Mouse (Mus musculus): ENCODE measurements at regions not wholly inside any gene's neighbourhood (a gene's known extent, or its start where the extent isn't known, plus 50 kb on each side); places are given as distances from the start of the nearest gene placed in this dataset.

GRCm38 (mm10) chr3:129386522-129386921 lies 54.0 kb upstream of the Enpep start:
- H3K4me1 ChIP-seq (ENCODE audit: insufficient read depth): no peaks in the 10 kb centered on the region
- H3K9me3 ChIP-seq (ENCODE audit: low read length): no peaks in the 10 kb centered on the region
- H3K36me3 ChIP-seq (ENCODE audit: insufficient read depth): no peaks in the 10 kb centered on the region
- no peak for TF ChIP-seq CTCF (IDR thresholded peaks at IDR 0.05; ENCODE audit: low read depth)
- H3K27me3 ChIP-seq (ENCODE audit: insufficient read depth, low read length): no peaks in the 10 kb centered on the region
- no peak overlapping the region for H3K27ac ChIP-seq (ENCODE audit: low read depth, low read length)
- H3K4me2 ChIP-seq (ENCODE audit: low read depth): no peak overlapping the region
- no peak for ATAC-seq
- no peak overlapping the region for H3K9ac ChIP-seq
- no peak for DNase-seq
- H3K4me3 ChIP-seq (ENCODE audit: low read depth, low read length): no peak overlapping the region
- WGBS: 25% methylated on average over 7 of the region's 7 CpGs

- peak; percentile 77 for ATAC-seq
- 83% methylated on average over 11 of the region's 11 CpGs for WGBS
- TF ChIP-seq CTCF (IDR thresholded peaks at IDR 0.05; ENCODE audit: low read depth): no peak
These were observed 58.0 kb upstream of the Enpep start for GRCm38 (mm10) chr3:129390506-129390905.

DNA sequence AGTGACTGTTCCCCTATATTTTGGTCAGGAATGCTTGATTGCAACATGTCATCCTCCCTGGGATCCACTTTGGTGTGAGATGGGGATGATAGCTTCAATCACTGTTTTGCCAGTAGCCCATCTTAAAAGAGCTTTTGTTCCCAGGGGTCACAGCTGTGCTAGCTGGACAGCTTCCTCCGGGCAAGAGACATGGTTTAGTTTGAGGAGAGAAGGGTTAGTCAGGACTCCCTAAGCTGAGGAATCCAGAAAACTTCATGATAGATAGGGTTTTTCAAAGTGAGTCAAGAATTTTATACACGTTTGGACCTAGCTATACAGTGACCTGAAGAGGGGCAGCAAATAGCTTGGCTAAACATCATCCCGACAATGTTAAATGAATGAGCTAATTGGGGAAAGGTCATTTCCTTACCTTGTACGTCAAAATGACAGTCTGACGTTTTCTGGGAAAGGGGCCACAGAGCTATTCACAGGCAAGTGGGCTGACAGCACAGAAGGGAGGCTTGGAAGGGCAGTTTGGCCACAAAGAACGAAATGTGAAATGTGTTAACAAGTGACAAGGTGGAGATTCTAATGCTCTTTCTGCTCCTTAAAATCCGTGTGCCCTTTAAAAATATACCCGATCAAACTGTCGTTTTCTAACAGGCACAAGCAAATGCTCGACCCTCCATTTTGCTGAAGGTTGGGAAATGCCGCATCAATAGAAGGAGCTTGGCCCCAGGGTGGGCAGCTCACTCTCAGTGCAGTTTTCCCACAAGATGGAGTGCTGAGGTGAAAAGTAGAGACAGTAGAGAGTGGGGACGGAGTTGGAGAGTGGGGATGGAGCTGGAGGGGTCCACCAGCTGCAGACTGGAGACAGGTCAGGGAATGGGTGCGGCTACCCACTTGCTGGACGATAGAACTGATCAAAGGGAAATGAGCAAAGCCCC lies 59.6 kb upstream of the Enpep start:
- no peak overlapping the region for H3K27ac ChIP-seq (ENCODE audit: low read depth, low read length)
- 36% methylated on average over 14 of the region's 14 CpGs for WGBS

More at GRCm38 (mm10) chr3:129390506-129390905, 58.0 kb upstream of the Enpep start:
- H3K27ac ChIP-seq (ENCODE audit: low read depth, low read length): no peak overlapping the region
- H3K4me2 ChIP-seq (ENCODE audit: low read depth): no peak overlapping the region
- H3K4me3 ChIP-seq (ENCODE audit: low read depth, low read length): no peak overlapping the region
- H3K36me3 ChIP-seq (ENCODE audit: insufficient read depth): no peaks in the 10 kb centered on the region
- no peaks in the 10 kb centered on the region for H3K9me3 ChIP-seq (ENCODE audit: low read length)
- no peaks in the 10 kb centered on the region for H3K27me3 ChIP-seq (ENCODE audit: insufficient read depth, low read length)
- no peak for DNase-seq
- no peaks in the 10 kb centered on the region for H3K4me1 ChIP-seq (ENCODE audit: insufficient read depth)
- H3K9ac ChIP-seq: no peak overlapping the region

GRCm38 (mm10) chr3:129392814-129393804 lies 60.6 kb upstream of the Enpep start:
- Histone ChIP-seq H3K4me2 (ENCODE audit: low read depth) (no peak overlapping the region), H3K4me1 (ENCODE audit: insufficient read depth) (no peaks in the 10 kb centered on the region), H3K27me3 (ENCODE audit: insufficient read depth, low read length) (no peaks in the 10 kb centered on the region), H3K4me3 (ENCODE audit: low read depth, low read length) (no peak overlapping the region), H3K9me3 (ENCODE audit: low read length) (no peaks in the 10 kb centered on the region), H3K27ac (ENCODE audit: low read depth, low read length) (no peak overlapping the region), H3K9ac (no peak overlapping the region), H3K36me3 (ENCODE audit: insufficient read depth) (no peaks in the 10 kb centered on the region)
- no peak for DNase-seq
- WGBS: 82% methylated on average over 23 of the region's 23 CpGs
- TF ChIP-seq CTCF (IDR thresholded peaks at IDR 0.05; ENCODE audit: low read depth): no peak
- no peak for ATAC-seq

More for the DNA sequence above, 59.6 kb upstream of the Enpep start:
- no peak for TF ChIP-seq CTCF (IDR thresholded peaks at IDR 0.05; ENCODE audit: low read depth)
- no peak overlapping the region for H3K9ac ChIP-seq
- H3K36me3 ChIP-seq (ENCODE audit: insufficient read depth): no peaks in the 10 kb centered on the region
- no peaks in the 10 kb centered on the region for H3K9me3 ChIP-seq (ENCODE audit: low read length)
- H3K27me3 ChIP-seq (ENCODE audit: insufficient read depth, low read length): no peaks in the 10 kb centered on the region
- DNase-seq (peak; percentile 30), ATAC-seq (peak; percentile 54; the same call in 1 of the 2 replicates)
- no peak overlapping the region for H3K4me3 ChIP-seq (ENCODE audit: low read depth, low read length)
- no peaks in the 10 kb centered on the region for H3K4me1 ChIP-seq (ENCODE audit: insufficient read depth)
- H3K4me2 ChIP-seq (ENCODE audit: low read depth): no peak overlapping the region

GRCm38 (mm10) chr3:129397481-129397880 lies 65.0 kb upstream of the Enpep start:
- no peak for DNase-seq
- H3K4me2 ChIP-seq (ENCODE audit: low read depth): no peak overlapping the region
- 62% methylated on average over 4 of the region's 4 CpGs for WGBS
- H3K36me3 ChIP-seq (ENCODE audit: insufficient read depth): no peaks in the 10 kb centered on the region
- ATAC-seq: no peak
- no peak overlapping the region for H3K27ac ChIP-seq (ENCODE audit: low read depth, low read length)
- TF ChIP-seq CTCF (IDR thresholded peaks at IDR 0.05; ENCODE audit: low read depth): no peak
- H3K4me1 ChIP-seq (ENCODE audit: insufficient read depth): no peaks in the 10 kb centered on the region
- H3K9me3 ChIP-seq (ENCODE audit: low read length): no peaks in the 10 kb centered on the region
- no peak overlapping the region for H3K4me3 ChIP-seq (ENCODE audit: low read depth, low read length)
- no peaks in the 10 kb centered on the region for H3K27me3 ChIP-seq (ENCODE audit: insufficient read depth, low read length)
- H3K9ac ChIP-seq: no peak overlapping the region

DNA sequence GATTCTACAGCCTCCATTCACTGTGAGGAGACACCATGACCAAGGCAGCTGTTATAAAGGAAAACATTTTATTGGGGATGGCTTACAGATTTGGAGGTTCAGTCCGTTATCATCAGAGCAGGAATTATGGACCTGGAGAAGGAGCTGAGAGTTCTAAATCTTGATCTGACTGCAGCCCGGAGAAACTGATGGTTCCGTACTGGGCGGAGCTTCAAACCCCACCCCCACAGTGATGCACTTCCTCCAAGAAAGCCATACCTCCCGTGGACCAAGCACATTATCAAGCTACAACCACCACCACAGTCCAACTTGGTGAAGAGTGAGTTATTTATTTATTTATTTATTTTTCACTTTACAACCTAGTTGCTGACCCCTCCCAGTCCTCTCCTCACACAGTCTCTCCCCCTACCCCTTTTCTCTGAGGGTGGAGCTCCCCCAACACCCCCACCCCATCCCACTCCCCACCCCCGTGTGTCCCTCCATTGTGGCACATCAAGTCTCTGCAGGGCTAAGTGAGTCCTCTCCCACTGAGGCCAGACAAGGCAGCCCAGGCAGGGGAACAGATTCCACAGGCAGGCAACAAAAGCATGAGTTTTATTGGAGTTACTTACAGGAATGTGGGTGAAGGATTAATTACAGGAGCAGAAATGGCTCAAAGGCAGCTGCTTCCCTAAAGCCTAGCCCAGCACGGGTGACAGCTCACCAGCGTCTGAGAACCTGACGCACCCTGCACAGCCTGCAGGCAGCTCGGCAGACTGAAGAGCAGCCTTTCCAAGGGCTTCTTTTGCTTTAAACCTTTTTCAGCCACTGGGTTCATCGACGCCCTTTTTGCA lies 67.8 kb upstream of the Enpep start:
- Histone ChIP-seq H3K9me3 (ENCODE audit: low read length) (no peaks in the 10 kb centered on the region), H3K9ac (no peak overlapping the region), H3K27me3 (ENCODE audit: insufficient read depth, low read length) (no peaks in the 10 kb centered on the region), H3K4me3 (ENCODE audit: low read depth, low read length) (no peak overlapping the region), H3K36me3 (ENCODE audit: insufficient read depth) (no peaks in the 10 kb centered on the region), H3K4me1 (ENCODE audit: insufficient read depth) (no peaks in the 10 kb centered on the region), H3K4me2 (ENCODE audit: low read depth) (no peak overlapping the region), H3K27ac (ENCODE audit: low read depth, low read length) (no peak overlapping the region)
- no peak for TF ChIP-seq CTCF (IDR thresholded peaks at IDR 0.05; ENCODE audit: low read depth)
- 61% methylated on average over 12 of the region's 12 CpGs for WGBS
- no peak for ATAC-seq
- DNase-seq: no peak

All from forebrain, postnatal 0 days (tissue).